Mouse (Mus musculus) CH12.LX (cell line): ENCODE data around the gene Fcgr1. TPM values are rescaled to one million over a fixed set of nuclear protein-coding genes. Genes with fewer than 3 reads are reported as not detected.
A peak's percentile ranks its signal among the peaks of the same experiment; 100 is the strongest.

Experiments
- DNase-seq: peaks from one replicate; pipeline ENCODE4 v3.0.0-alpha.2; 2013; ENCODE audit errors: extremely low read depth
- H3K27ac ChIP-seq: 2 replicates; pipeline ENCODE4 v1.5.1; 2012; ENCODE audit warnings: low read depth, mild to moderate bottlenecking, control low read depth, moderate library complexity; ENCODE audit not compliant: insufficient read depth
- H3K27me3 ChIP-seq: replicated peaks from 2 replicates; pipeline ENCODE3; 2012; ENCODE audit warnings: inconsistent platforms
- H3K36me3 ChIP-seq, 2 experiments: replicated peaks in 1 of 2; 2 replicates each; pipeline versions ENCODE3 to v1.6.1; 2012; ENCODE audit warnings: inconsistent platforms in 1 of 2, low read length in 1 of 2, mild to moderate bottlenecking in 1 of 2, mixed read lengths in 1 of 2, moderate library complexity in 1 of 2; ENCODE audit not compliant: control insufficient read depth in 1 of 2, insufficient read depth in 1 of 2
- H3K4me1 ChIP-seq, 2 experiments: 2 replicates each; pipeline ENCODE4 v1.6.1; 2012; ENCODE audit warnings: inconsistent platforms in 1 of 2, moderate library complexity in 1 of 2; ENCODE audit not compliant: insufficient read depth in 2 of 2, control insufficient read depth in 1 of 2
- H3K4me2 ChIP-seq: 2 replicates; pipeline ENCODE4 v1.6.1; 2012; ENCODE audit warnings: low read depth, mild to moderate bottlenecking, control low read depth; ENCODE audit not compliant: poor library complexity, insufficient read depth, severe bottlenecking
- H3K4me3 ChIP-seq, 3 experiments: fragments of 150-350 bp in 1 of 3; sonication (generic) in 1 of 3; replicated peaks in 1 of 3; 2 replicates each; pipeline versions ENCODE3 to v1.5.1; 2011 to 2012; ENCODE audit warnings: low read depth in 2 of 3, low read length in 2 of 3, mild to moderate bottlenecking in 2 of 3, moderate library complexity in 2 of 3, control low read depth in 1 of 3, improper control_type of control experiment in 1 of 3, inconsistent platforms in 1 of 3, mixed read lengths in 1 of 3; ENCODE audit not compliant: poor library complexity in 1 of 3
- H3K79me2 ChIP-seq: replicated peaks from 2 replicates; pipeline ENCODE4 v1.6.1; 2012; ENCODE audit warnings: mild to moderate bottlenecking, moderate library complexity; ENCODE audit not compliant: control insufficient read depth, poor library complexity, insufficient read depth, severe bottlenecking; ENCODE audit errors: extremely low read depth
- H3K9ac ChIP-seq: 2 replicates; pipeline ENCODE4 v1.6.1; 2012; ENCODE audit warnings: low read depth, mild to moderate bottlenecking, control low read depth, moderate library complexity; ENCODE audit not compliant: insufficient read depth
- H3K9me3 ChIP-seq: replicated peaks from 2 replicates; pipeline ENCODE3; 2012; ENCODE audit warnings: low read length, inconsistent platforms, mixed read lengths
- CHD1 ChIP-seq: IDR thresholded peaks from 2 replicates; pipeline ENCODE4 v1.6.1; 2012; ENCODE audit warnings: low read depth, low read length, improper control_type of control experiment, inconsistent platforms
- CHD2 ChIP-seq: IDR thresholded peaks from 2 replicates; pipeline ENCODE4 v1.6.1; 2011; ENCODE audit warnings: low read length, improper control_type of control experiment
- EP300 ChIP-seq: IDR thresholded peaks from 2 replicates; pipeline ENCODE4 v1.6.1; 2011; ENCODE audit warnings: low read length, improper control_type of control experiment
- IRF4 ChIP-seq: IDR thresholded peaks from 2 replicates; pipeline ENCODE4 v1.6.1; 2014; ENCODE audit warnings: low read depth, mild to moderate bottlenecking, inconsistent platforms, low read length, improper control_type of control experiment
- JUND ChIP-seq: conservative IDR thresholded peaks from 2 replicates; pipeline ENCODE4 v1.6.1; 2011; ENCODE audit warnings: low read depth, low read length, improper control_type of control experiment
- MAX ChIP-seq: IDR thresholded peaks from 2 replicates; pipeline ENCODE4 v1.6.1; 2011; ENCODE audit warnings: low read length, improper control_type of control experiment
- MXI1 ChIP-seq: IDR thresholded peaks from 2 replicates; pipeline ENCODE4 v1.6.1; 2011; ENCODE audit warnings: mild to moderate bottlenecking, low read depth, low read length, improper control_type of control experiment
- MYC ChIP-seq: IDR thresholded peaks from 2 replicates; pipeline ENCODE4 v1.6.1; 2011; ENCODE audit warnings: low read depth, mild to moderate bottlenecking, improper control_type of control experiment, low read length
- NELFE ChIP-seq: IDR thresholded peaks from 2 replicates; pipeline ENCODE4 v1.6.1; 2011; ENCODE audit warnings: low read depth, low read length, improper control_type of control experiment
- NRF1 ChIP-seq: IDR thresholded peaks from 2 replicates; pipeline ENCODE4 v1.6.1; 2014; ENCODE audit warnings: low read depth, mild to moderate bottlenecking, inconsistent platforms, low read length, improper control_type of control experiment, moderate library complexity
- POLR2A ChIP-seq: IDR thresholded peaks from 2 replicates; pipeline ENCODE4 v1.6.1; 2011; ENCODE audit warnings: low read depth, mild to moderate bottlenecking, improper control_type of control experiment, low read length
- RCOR1 ChIP-seq: conservative IDR thresholded peaks from 2 replicates; pipeline ENCODE4 v1.6.1; 2012; ENCODE audit warnings: low read depth, mild to moderate bottlenecking, inconsistent platforms, low read length, improper control_type of control experiment
- SIN3A ChIP-seq: IDR thresholded peaks from 2 replicates; pipeline ENCODE4 v1.6.1; 2012; ENCODE audit warnings: low read length, improper control_type of control experiment, inconsistent platforms
- TBP ChIP-seq: conservative IDR thresholded peaks from 2 replicates; pipeline ENCODE4 v1.6.1; 2011; ENCODE audit warnings: low read depth, low read length, improper control_type of control experiment
- TCF12 ChIP-seq: IDR thresholded peaks from 2 replicates; pipeline ENCODE4 v1.6.1; 2014; ENCODE audit warnings: low read depth, mild to moderate bottlenecking, inconsistent platforms, low read length, improper control_type of control experiment
- ZMIZ1 ChIP-seq: IDR thresholded peaks from 2 replicates; pipeline ENCODE4 v1.6.1; 2012; ENCODE audit warnings: low read depth, mild to moderate bottlenecking, inconsistent platforms, low read length, improper control_type of control experiment
- dilution Hi-C: fragments of 300-500 bp; cut with MboI; formaldehyde crosslinking; loops from 2 replicates; pipeline ENCODE4 v1.14.3; 2020; ENCODE audit warnings: low sequenced_read_pairs; ENCODE audit not compliant: extremely low pct_unique_long_range_greater_than_20kb, extremely low pct_ligation_motif_present
- in situ Hi-C: fragments of 300-500 bp; cut with MboI; formaldehyde crosslinking; loops from 3 replicates; pipeline ENCODE4 v1.14.3; 2019; ENCODE audit warnings: low sequenced_read_pairs, low pct_ligation_motif_present, low pct_unique_long_range_greater_than_20kb, mixed read lengths
- polyA plus RNA-seq: library from polyadenylated mRNA; unstranded; fragments of >175 nt; gene quantifications from 2 replicates; pipeline ENCODE4 v1.2.1, GENCODE M21; 2012; ENCODE audit warnings: low read depth; ENCODE audit not compliant: insufficient read length
- total RNA-seq, 2 experiments: library from RNA; depleted of rRNA; stranded (reverse); fragments of 300-350 nt in 1 of 2; fragments of >200 nt in 1 of 2; gene quantifications; 2 replicates each; pipeline ENCODE4 v1.2.3; 2012 to 2014

The Fcgr1 gene
- total and polyA plus RNA-seq, 3 experiments, result not detected

GRCm38 (mm10) chr3:96243921-96244572 lies 49.7 kb downstream of the Fcgr1 start:
- DNase-seq, result peak; percentile 54
- H3K27me3 ChIP-seq, result no peaks in the 10 kb centered on the region
- H3K4me2 ChIP-seq, result peak overlapping the region; percentile 59
- no peaks in the 10 kb centered on the region for H3K79me2 ChIP-seq
- H3K9me3 ChIP-seq, result no peaks in the 10 kb centered on the region
- peak overlapping the region; percentile 87 for H3K9ac ChIP-seq
- no peaks in the 10 kb centered on the region for H3K36me3 ChIP-seq
- H3K27ac ChIP-seq, result peak overlapping the region; percentile 95
- in situ Hi-C loops (no loop called here), dilution Hi-C loops (no loop called here)
- peak overlapping the region; percentile 65 to 73 (median 66) for H3K4me3 ChIP-seq
- TF ChIP-seq MXI1 (peak; percentile 92), NELFE (peak; percentile 53; the same call in 1 of the 2 replicates), CHD2 (no peak), TCF12 (peak; percentile 55), EP300 (no peak), TBP (peak; percentile 58; the same call in 1 of the 2 replicates), JUND (0 out of 2 replicates have a peak, but pooled peaks have one; percentile 5), MAX (peak; percentile 54), NRF1 (no peak), MYC (peak; percentile 84), POLR2A (no peak; the same call in 1 of the 2 replicates), ZMIZ1 (peak; percentile 47; the same call in 1 of the 2 replicates), IRF4 (peak; percentile 37; the same call in 1 of the 2 replicates), CHD1 (peak; percentile 81; the same call in 1 of the 2 replicates), SIN3A (peak; percentile 52; the same call in 1 of the 2 replicates), RCOR1 (no peak)
- TF ChIP-seq, all 38 proteins: peak for 11
- peaks cover 10 to 36% of the 10 kb centered on the region in 2 experiments for H3K4me1 ChIP-seq

GRCm38 (mm10) chr3:96240799-96241197 lies 53.0 kb downstream of the Fcgr1 start:
- in situ Hi-C loops (no loop called here), dilution Hi-C loops (no loop called here)
- Histone ChIP-seq H3K27ac (peak overlapping the region; percentile 57; the same call in 1 of the 2 replicates), H3K4me3 (peak overlapping the region in 2 of 3 experiments; percentile 20 to 40), H3K4me2 (no peak overlapping the region), H3K4me1 (peaks cover 10 to 42% of the 10 kb centered on the region in 2 experiments), H3K9me3 (no peaks in the 10 kb centered on the region), H3K79me2 (no peaks in the 10 kb centered on the region), H3K9ac (peak overlapping the region; percentile 95), H3K27me3 (no peaks in the 10 kb centered on the region), H3K36me3 (no peaks in the 10 kb centered on the region)
- TF ChIP-seq TBP (no peak), NELFE (peak; percentile 32; the same call in 1 of the 2 replicates)
- DNase-seq, result no peak
